Mouse (Mus musculus) liver, adult 2 months (tissue): ENCODE data around the gene Dusp5. TPM values are rescaled to one million over a fixed set of nuclear protein-coding genes. Genes with fewer than 3 reads are reported as not detected.
A peak's percentile ranks its signal among the peaks of the same experiment; 100 is the strongest.

Experiments
- DNase-seq: peaks from one replicate; pipeline ENCODE4 v3.0.0-alpha.2; 2011; ENCODE audit warnings: low read depth, low spot score; ENCODE audit errors: extremely low read depth
- H3K27ac ChIP-seq: fragments of 200-500 bp; replicated peaks from 2 replicates; pipeline ENCODE4 v1.5.1; 2012; ENCODE audit warnings: low read depth, mild to moderate bottlenecking, control low read depth, inconsistent platforms, low read length; ENCODE audit not compliant: insufficient read depth
- H3K27me3 ChIP-seq: fragments of 200-500 bp; 2 replicates; pipeline ENCODE4 v1.6.1; 2012; ENCODE audit warnings: mild to moderate bottlenecking, moderate library complexity, low read length, inconsistent platforms; ENCODE audit not compliant: control insufficient read depth, insufficient read depth
- H3K36me3 ChIP-seq: fragments of 200-500 bp; 2 replicates; pipeline ENCODE4 v1.6.1; 2012; ENCODE audit warnings: low read length, inconsistent platforms; ENCODE audit not compliant: control insufficient read depth, insufficient read depth
- H3K4me1 ChIP-seq: fragments of 200-500 bp; 2 replicates; pipeline ENCODE4 v1.6.1; 2011; ENCODE audit warnings: low read length; ENCODE audit not compliant: control insufficient read depth, insufficient read depth
- H3K4me3 ChIP-seq: fragments of 200-500 bp; 2 replicates; pipeline ENCODE4 v1.5.1; 2011; ENCODE audit warnings: low read depth, mild to moderate bottlenecking, control low read depth, low read length, moderate library complexity; ENCODE audit not compliant: insufficient read depth
- H3K79me2 ChIP-seq: fragments of 200-500 bp; 2 replicates; pipeline ENCODE4 v1.6.1; 2012; ENCODE audit warnings: inconsistent platforms, mild to moderate bottlenecking, low read length, moderate library complexity; ENCODE audit not compliant: control insufficient read depth, insufficient read depth
- H3K9ac ChIP-seq: fragments of 200-500 bp; 2 replicates; pipeline ENCODE4 v1.6.1; 2012; ENCODE audit warnings: low read depth, mild to moderate bottlenecking, control low read depth, inconsistent platforms, low read length
- CTCF ChIP-seq: fragments of 200-500 bp; IDR thresholded peaks from 2 replicates; pipeline ENCODE4 v1.5.1; 2011; ENCODE audit warnings: low read depth, low read length, control low read depth
- POLR2A ChIP-seq: fragments of 200-500 bp; IDR thresholded peaks from 2 replicates; pipeline ENCODE4 v1.6.1; 2011; ENCODE audit warnings: low read length, control low read depth; ENCODE audit not compliant: insufficient read depth; ENCODE audit errors: extremely low read depth
- WGBS: fragments of 180-500 bp; shearing (Covaris S2); methylation state at CpG from one replicate; pipeline ENCODE4 v1.1.7; 2018; 5-methylcytosine and 5-hydroxymethylcytosine counted together
- polyA plus RNA-seq: library from polyadenylated mRNA; depleted of rRNA; stranded (reverse); fragments of >200 nt; gene quantifications from 2 replicates; pipeline ENCODE4 v1.2.3, GENCODE M21; 2012; rRNA removed
- total RNA-seq: library from RNA; depleted of rRNA; stranded (reverse); fragments of >200 nt; gene quantifications from 2 replicates; pipeline ENCODE4 v1.2.3, GENCODE M21; 2014; rRNA removed

Gene Dusp5
- total RNA-seq (0.18 and 1.1 TPM in 2 replicates), polyA plus RNA-seq (0.44 and 1.2 TPM in 2 replicates)

GRCm38 (mm10) chr19:53528752-53529454 lies at the start of gene Dusp5:
Dusp5 (plus strand) TSS chr19:53529109.
- WGBS: under 1% methylated on average over 79 of the region's 84 CpGs
- Histone ChIP-seq H3K4me1 (no peaks in the 10 kb centered on the region), H3K27ac (no peak within 1 kb of the TSS), H3K4me3 (peak within 1 kb of the TSS; percentile 76), H3K36me3 (no peaks in the 10 kb centered on the region), H3K79me2 (no peaks in the 10 kb centered on the region), H3K27me3 (no peaks in the 10 kb centered on the region), H3K9ac (peak within 1 kb of the TSS; percentile 81)
- TF ChIP-seq CTCF (peak; percentile 35; the same call in 1 of the 2 replicates), POLR2A (peak; percentile 69; the same call in 1 of the 2 replicates)
- DNase-seq: peak; percentile 66

- no peaks in the 10 kb centered on the region for H3K4me1 ChIP-seq
- no peaks in the 10 kb centered on the region for H3K27me3 ChIP-seq
- TF ChIP-seq CTCF: no peak
- TF ChIP-seq POLR2A: no peak
- H3K27ac ChIP-seq: no peak overlapping the region
- H3K36me3 ChIP-seq: no peaks in the 10 kb centered on the region
- DNase-seq: no peak
- 74% methylated on average over 8 of the region's 8 CpGs for WGBS
- no peak overlapping the region for H3K9ac ChIP-seq
- no peak overlapping the region for H3K4me3 ChIP-seq
- H3K79me2 ChIP-seq: no peaks in the 10 kb centered on the region
These were observed 49.3 kb upstream of the Dusp5 start for GRCm38 (mm10) chr19:53479590-53479989.

GRCm38 (mm10) chr19:53482093-53482492 lies 46.8 kb upstream of the Dusp5 start:
- TF ChIP-seq CTCF (no peak), POLR2A (no peak)
- no peak overlapping the region for H3K9ac ChIP-seq
- no peak for DNase-seq
- no peaks in the 10 kb centered on the region for H3K4me1 ChIP-seq
- H3K79me2 ChIP-seq: no peaks in the 10 kb centered on the region
- H3K27ac ChIP-seq: no peak overlapping the region
- H3K27me3 ChIP-seq: no peaks in the 10 kb centered on the region
- no peaks in the 10 kb centered on the region for H3K36me3 ChIP-seq
- WGBS: 79% methylated on average over 6 of the region's 6 CpGs
- no peak overlapping the region for H3K4me3 ChIP-seq

- Histone ChIP-seq H3K27me3 (no peaks in the 10 kb centered on the region), H3K36me3 (no peaks in the 10 kb centered on the region), H3K9ac (no peak overlapping the region), H3K4me3 (no peak overlapping the region), H3K27ac (no peak overlapping the region), H3K79me2 (no peaks in the 10 kb centered on the region), H3K4me1 (no peaks in the 10 kb centered on the region)
- WGBS: 84% methylated on average over 5 of the region's 5 CpGs
- TF ChIP-seq CTCF (no peak), POLR2A (no peak)
- no peak for DNase-seq
These were observed 46.4 kb upstream of the Dusp5 start for GRCm38 (mm10) chr19:53482527-53482926.

GRCm38 (mm10) chr19:53483984-53484383 lies 44.9 kb upstream of the Dusp5 start:
- Histone ChIP-seq H3K36me3 (no peaks in the 10 kb centered on the region), H3K27me3 (no peaks in the 10 kb centered on the region), H3K4me1 (no peaks in the 10 kb centered on the region), H3K27ac (no peak overlapping the region), H3K79me2 (no peaks in the 10 kb centered on the region), H3K4me3 (no peak overlapping the region), H3K9ac (no peak overlapping the region)
- TF ChIP-seq CTCF (no peak), POLR2A (no peak)
- no peak for DNase-seq
- WGBS: 95% methylated on average over 8 of the region's 8 CpGs

- Histone ChIP-seq H3K27me3 (no peaks in the 10 kb centered on the region), H3K27ac (no peak overlapping the region), H3K4me3 (no peak overlapping the region), H3K4me1 (no peaks in the 10 kb centered on the region), H3K36me3 (no peaks in the 10 kb centered on the region), H3K79me2 (no peaks in the 10 kb centered on the region), H3K9ac (no peak overlapping the region)
- DNase-seq: no peak
- TF ChIP-seq CTCF (no peak), POLR2A (no peak)
- WGBS: 70% methylated on average over 3 of the region's 3 CpGs
These were observed 44.0 kb upstream of the Dusp5 start for GRCm38 (mm10) chr19:53484918-53485317.
